Mouse (Mus musculus) olfactory bulb, adult 2 months (tissue): ENCODE measurements around the gene Pax9.

Experiments
- CTCF ChIP-seq: fragments of 200-500 bp; IDR thresholded peaks from 2 replicates; pipeline ENCODE4 v1.5.1; 2012; ENCODE audit warnings: low read depth, mild to moderate bottlenecking, low read length, moderate library complexity; ENCODE audit not compliant: insufficient read depth
- POLR2A ChIP-seq: fragments of 200-500 bp; IDR thresholded peaks from 2 replicates; pipeline ENCODE4 v1.6.1; 2012; ENCODE audit warnings: mild to moderate bottlenecking, low read depth, low read length, moderate library complexity; ENCODE audit not compliant: insufficient read depth

DNA sequence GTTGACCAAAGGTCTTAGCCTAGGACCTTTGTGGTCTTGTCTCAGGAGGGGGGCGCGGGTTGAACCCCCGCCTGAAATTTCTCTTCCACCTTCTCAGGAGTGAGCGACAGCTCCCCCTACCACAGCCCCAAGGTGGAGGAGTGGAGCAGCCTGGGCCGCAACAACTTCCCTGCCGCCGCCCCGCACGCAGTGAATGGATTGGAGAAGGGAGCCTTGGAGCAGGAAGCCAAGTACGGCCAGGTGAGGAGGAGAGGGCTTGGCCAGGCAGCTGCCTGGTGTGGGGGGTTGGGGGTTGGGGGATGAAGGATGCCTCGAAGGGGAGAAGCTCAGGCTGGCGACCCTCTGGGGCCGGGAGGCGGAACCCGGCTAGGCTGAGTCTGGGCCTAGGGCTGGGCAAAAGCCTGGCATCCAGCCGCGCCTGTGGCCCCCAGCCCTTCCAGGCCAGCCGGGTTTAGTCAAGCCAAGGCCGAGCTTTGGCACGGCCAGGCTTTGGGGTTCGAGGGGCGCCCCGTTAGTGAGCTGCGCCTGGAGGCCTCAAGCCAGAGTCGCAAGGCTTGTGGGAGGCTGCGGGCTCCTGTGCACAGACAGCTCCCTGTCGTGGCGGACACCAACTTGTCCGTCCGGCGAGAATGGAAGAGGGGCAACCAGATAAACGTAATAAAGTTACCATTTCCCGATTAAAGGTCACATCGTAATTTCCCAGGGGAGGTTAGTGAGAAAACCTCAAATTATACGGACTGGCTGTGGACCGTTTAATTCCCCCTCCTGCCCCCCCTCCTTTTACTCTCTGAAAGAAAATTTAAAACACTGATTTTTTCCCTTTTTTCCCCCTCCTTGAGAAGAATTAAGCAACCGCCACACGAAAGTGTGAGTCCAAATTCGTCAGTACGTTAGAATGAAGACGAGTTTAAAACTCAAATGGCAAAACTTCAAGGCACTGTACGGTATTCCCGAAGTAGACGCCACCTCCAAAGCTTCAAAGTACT, 8.6 kb downstream of the Pax9 start:
- TF ChIP-seq CTCF (no peak), POLR2A (no peak)
